Mouse (Mus musculus): ENCODE results near the gene 3110082I17Rik.

DNA sequence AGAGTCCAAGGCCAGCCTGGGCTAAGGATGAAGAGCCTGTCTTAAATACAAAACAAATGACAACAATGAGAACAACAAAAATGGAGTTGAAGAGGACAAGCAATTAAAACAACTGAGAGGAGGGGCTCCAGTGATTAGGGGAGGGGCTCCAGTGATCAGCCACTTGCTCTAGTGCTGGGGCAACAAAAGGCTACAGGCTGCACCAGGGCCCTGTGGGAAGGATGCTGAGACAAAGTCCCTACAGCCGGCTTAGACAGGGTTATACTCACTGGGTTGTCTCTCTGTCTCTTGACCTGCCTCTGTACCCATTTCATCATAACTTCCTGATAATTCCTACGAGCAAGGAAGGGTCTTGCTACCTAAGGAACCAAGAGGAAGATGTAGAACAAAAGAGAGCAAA is 42.2 kb downstream of the 3110082I17Rik start:
- TF ChIP-seq POLR2A (IDR thresholded peaks at IDR 0.05; ENCODE audit: low read depth, low read length): no peak
- TF ChIP-seq CTCF (conservative IDR thresholded peaks at IDR 0.05; ENCODE audit: insufficient read depth, insufficient read length, low read depth, low read length): no peak
